Mouse (Mus musculus): ENCODE data around the gene Rab11fip5.

Rab11fip5 gene

GRCm38 (mm10) chr6:85373951-85374733, at the start of gene Rab11fip5:
Rab11fip5 (minus strand) TSS chr6:85374634.
- peak; percentile 69 for DNase-seq

DNA sequence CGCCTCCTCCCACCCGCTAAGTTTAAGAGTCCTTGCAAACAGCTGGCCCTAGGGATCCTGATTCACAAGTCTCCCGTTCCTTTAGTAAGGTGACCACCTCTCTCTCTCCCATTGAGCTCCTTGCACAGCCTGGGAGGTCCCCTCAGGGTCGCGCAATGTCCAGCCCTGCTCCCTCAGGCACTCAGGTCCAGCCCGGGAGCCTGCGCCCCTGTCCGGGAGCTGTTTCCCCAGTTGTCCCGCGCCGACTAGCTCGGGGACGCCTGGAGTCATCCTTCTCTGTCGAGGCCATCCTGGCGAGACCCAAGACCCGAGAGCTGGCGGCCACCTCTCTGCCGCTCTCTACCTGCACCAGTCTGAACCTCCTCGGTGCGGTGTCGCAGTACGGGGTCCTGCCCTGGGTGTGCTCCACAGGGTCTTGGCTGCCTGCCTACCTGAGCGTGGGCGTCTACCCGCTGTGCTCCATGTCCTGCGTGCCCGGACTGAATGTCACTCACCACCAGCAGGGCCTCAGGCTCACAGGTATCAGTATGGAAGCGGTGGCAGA, 49.5 kb upstream of the Rab11fip5 start, which contains the start of gene Noto:
TSS of gene Noto (plus strand) at position 51 of the 544 bp plus-strand sequence.
- DNase-seq: no peak

- no peak for DNase-seq
These were observed 44.7 kb upstream of the Rab11fip5 start for GRCm38 (mm10) chr6:85419150-85419549.

DNA sequence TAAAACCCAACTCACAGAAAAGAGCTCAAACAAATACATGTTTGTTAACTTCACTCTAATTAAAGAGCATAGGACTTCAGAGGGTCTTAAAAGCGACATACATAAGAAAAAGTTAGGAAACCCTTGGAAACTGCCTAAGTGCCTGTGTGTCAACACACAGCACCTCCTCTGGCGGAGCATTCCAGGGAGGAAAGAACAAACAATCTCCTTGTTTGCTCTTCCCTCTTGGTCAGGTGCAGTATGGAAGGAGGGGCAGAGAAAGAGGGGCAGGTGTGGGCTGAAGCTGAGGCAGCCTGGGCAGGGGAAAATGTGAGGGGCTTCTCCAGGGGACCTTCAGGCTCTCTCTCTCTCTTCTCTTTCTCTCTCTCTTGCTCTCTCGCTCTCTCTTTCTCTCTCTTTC, 41.4 kb upstream of the Rab11fip5 start:
- DNase-seq: no peak

GRCm38 (mm10) chr6:85410771-85411273, 36.4 kb upstream of the Rab11fip5 start:
- peak; percentile 56 for DNase-seq

DNA sequence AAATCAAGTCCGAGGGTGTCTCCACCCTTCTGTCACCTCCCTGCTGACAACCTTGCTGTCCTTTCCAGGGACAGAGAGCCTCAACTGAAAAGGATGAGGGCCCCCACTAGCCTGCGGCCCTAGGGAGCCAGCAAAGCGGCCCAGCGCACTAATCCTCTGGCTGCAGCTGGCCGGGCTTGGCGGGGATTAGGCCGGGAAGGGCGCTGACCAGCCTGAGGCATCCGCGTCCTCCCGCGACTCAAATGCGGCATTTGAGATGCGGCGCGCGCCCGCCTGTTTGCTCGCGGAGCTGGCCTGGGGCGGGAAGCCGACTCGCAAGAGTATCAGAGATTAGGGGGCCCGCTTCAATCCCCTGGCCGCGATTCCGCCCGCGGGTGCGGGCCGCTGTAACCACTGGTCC, 34.6 kb upstream of the Rab11fip5 start:
- no peak for DNase-seq

GRCm38 (mm10) chr6:85403039-85403438, 28.6 kb upstream of the Rab11fip5 start:
- DNase-seq: no peak

GRCm38 (mm10) chr6:85402613-85403012, 28.2 kb upstream of the Rab11fip5 start:
- DNase-seq: no peak

GRCm38 (mm10) chr6:85399715-85400114, 25.3 kb upstream of the Rab11fip5 start:
- DNase-seq: peak; percentile 42

DNA sequence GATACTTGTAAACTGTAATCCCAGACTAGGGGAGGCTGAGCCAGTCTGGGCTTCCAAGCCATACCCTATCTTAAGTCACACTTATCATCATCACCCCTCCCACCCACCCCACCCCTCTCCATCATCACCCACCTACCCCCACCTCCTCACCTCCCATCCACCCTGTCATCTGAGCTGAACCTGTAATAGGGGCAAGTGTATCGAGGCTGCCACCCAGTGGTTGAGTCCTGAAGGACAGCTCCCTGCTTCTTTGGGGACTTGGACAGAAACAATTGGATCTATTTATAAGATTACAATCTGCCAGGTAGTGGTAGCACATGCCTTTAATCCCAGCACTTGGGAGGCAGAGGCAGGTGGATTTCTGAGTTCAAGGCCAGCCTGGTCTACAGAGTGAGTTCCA, 22.7 kb upstream of the Rab11fip5 start:
- DNase-seq: peak; percentile 79

- no peak for DNase-seq
These were observed 20.9 kb upstream of the Rab11fip5 start for GRCm38 (mm10) chr6:85395360-85395759.

GRCm38 (mm10) chr6:85391803-85392202, 17.4 kb upstream of the Rab11fip5 start:
- DNase-seq: peak; percentile 79

- no peak for DNase-seq
These were observed 14.2 kb upstream of the Rab11fip5 start for GRCm38 (mm10) chr6:85388608-85389007.

DNA sequence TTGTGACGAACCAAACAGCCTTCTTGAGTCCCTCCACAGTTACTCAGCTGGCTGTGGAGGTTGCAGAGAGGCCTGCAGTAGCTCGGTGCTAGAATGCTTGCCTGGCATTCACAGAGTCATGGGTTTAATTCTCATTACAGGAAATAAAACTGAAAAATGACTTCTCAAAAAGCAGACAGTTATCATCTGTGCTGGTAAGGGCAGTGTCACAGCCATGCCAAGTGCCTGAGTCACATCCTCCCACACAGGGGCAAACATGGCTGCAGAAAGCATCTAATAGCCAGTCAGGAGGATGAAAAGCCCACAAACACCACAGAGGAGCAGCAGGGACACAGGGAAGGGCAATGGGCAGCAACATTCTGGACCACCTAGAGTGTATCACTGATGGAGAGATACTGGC, 8.4 kb upstream of the Rab11fip5 start:
- no peak for DNase-seq

GRCm38 (mm10) chr6:85381648-85382020, 7.2 kb upstream of the Rab11fip5 start:
- DNase-seq: no peak

DNA sequence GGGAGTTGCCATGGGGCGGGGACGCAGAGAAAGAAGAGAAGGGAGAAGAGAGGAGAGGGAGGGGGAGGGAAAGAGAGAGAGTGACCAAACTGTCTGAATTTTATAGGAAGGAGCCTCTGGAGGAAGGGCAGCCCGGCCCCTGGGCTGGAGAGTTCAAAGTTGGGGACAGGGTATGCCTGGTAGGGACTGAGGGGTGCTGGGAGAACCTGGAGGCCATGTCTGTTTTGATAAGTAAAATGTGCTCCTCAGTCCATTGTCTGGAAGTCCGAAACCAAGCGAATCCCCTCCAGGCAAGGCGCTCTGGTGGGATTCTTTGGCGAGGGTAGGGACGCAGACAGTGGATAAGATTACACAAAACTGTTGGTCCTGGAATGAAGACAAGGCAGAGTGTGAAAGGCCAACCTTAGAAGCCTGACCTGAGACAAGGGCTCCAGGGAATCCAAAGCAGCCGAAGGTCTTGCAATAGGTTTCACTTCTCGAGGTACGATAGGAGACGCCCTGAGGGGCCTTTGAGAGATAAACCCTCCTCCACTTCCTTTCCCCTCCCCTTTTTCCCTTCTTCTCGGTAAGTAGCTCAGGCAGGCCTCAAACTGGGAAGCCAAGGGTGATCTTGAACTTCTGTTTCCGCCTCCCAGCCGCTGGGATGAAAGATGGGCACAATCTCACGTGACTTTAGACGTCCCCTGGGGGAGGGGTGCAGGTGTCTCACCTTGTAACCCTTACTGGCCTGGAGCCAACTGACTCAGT, 6.6 kb upstream of the Rab11fip5 start:
- no peak for DNase-seq

DNA sequence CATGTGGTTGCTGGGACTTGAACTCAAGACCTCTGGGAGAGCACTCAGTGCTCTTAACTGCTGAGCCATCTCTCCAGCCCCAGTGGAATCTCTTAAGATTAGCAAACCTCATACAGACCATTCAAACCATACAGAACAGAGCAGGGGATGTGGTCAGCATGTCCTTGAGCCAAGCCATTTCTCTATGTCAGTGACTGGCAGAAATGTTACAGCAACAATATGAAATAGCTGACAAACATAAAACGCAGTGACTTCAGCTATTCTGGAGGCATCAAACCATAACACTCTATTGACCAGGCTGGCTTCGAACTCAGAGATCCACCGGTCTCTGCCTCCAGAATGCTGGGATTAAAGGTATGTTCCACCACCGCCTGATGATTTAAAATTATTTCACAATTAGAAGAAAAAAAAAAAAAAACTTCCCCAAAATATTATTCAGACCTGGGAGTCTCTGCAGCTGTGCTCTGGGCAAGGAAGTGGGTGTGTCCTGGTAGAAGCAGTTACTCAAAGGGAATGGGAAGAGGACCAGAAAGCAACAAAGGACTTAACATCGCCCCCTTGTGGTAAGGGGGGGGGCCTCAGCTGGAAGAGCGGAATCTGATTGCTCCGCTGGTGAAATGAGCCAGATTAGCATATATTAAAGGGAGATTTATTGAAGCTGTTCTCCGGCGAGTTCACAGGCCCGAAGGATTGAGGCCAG, 5.9 kb upstream of the Rab11fip5 start:
- DNase-seq: peak; percentile 85

DNA sequence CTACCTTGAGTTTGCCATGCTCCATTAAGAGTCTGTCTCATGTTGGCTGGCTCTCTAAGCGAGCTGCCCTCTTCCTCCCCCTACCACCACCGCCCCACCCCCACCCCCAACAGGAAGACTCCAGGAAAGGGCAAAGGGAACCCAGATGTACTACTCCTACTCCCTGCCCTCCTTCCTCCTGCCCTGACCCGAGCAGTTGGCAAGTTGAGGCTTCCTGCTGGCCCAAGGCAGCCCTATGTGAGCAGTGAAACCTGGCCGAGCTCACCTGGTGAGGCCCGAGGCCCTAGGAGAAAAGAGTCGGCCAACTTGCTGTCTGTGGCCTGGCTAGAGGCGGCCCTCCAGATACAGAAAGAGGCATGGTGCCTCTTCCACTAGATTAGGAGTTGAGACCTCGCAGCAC, 4.2 kb upstream of the Rab11fip5 start:
- no peak for DNase-seq

- no peak for DNase-seq
These were observed 3.4 kb upstream of the Rab11fip5 start for GRCm38 (mm10) chr6:85377876-85378275.

- no peak for DNase-seq
These were observed 2.8 kb upstream of the Rab11fip5 start for GRCm38 (mm10) chr6:85377066-85377734.

GRCm38 (mm10) chr6:85374734-85375114, 290 bp upstream of the Rab11fip5 start:
- peak; percentile 99 for DNase-seq

DNA sequence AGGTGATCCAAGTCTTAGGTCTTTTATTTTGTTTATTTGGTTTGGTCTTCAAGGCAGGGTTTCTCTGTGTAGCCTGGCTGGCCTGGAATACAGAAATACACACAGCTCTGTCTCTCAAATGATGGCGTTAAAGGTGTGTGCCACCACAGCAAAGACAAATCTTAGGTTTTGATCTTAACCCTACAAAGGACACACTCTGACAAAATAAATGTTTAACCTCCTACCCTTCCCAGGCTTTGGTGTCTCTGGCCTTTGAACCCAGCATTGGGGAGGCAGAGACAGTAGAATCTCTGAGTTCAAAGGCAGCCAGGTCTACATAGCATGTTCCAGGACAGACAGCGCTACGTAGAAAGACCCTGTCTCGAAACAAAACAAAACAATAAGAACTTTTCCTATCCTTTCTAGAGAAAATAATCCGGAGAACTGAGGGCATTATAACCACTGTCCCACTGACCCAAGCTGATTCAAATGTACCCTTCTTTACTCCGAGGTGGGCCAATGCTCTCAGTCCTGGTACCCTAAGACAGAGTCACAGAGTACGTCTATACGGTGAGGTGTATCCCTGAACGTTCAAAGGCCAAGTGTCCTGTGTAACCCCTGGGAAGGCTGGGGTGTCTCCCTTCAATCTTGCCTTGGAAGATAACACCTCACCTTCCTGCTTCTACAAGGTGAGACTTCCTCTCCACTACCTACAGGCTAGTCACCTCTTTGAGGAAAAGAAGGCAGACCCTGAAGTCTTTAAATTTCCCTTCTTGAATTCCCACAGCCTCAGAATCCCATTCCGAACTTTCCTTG, 1.2 kb downstream of the Rab11fip5 start:
- DNase-seq: no peak

Data from kidney, adult 18-20 months (tissue).